Mouse (Mus musculus): ENCODE results near the gene Dhx37.
"Not testable (repeated sequence)": the region's sequence is repeated elsewhere in the genome, so short reads cannot be mapped to it uniquely, and the experiment has no call there.

The Dhx37 gene

GRCm38 (mm10) chr5:125388358-125389092 lies 45.4 kb downstream of the Dhx37 start:
- DNase-seq: no peak

DNA sequence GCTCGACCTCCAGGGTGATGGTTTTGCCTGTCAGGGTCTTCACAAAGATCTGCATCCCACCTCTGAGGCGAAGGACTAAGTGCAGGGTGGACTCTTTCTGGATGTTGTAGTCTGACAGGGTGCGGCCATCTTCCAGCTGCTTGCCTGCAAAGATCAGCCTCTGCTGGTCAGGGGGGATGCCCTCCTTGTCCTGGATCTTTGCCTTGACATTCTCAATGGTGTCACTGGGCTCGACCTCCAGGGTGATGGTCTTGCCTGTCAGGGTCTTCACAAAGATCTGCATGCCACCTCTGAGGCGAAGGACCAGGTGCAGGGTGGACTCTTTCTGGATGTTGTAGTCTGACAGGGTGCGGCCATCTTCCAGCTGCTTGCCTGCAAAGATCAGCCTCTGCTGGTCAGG lies 46.6 kb downstream of the Dhx37 start:
- not testable (repeated sequence) for DNase-seq

DNA sequence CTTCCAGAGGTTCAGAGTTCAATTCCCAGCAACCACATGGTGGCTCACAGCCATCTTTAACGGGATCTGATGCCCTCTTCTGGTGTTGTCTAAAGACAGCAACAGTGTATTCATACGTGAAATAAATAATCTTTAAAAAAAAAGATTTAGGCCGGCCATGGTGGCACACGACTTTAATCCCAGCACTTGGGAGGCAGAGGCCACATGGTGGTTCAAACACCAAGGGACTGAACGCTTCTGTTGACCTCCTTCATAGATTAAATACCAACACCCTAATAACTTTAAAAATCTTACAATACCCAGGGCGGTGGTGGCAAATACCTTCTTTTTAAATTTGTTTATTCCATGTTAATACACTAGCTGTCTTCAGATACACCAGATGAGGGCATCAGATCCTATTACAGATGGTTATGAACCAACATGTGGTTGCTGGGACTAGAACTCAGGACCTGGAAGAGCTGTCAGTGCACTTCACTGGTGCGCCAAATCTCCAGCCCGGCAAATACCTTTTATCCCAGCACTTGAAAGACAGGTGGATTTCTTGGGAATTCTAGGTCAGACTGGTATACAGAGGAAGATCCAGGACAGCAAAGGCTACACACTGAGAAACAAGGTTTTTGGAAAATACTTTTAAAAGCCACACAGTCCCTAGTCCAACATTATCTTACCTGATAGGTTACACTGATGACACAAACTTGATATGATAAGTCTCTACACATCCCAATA lies 48.5 kb downstream of the Dhx37 start:
- DNase-seq: no peak

DNA sequence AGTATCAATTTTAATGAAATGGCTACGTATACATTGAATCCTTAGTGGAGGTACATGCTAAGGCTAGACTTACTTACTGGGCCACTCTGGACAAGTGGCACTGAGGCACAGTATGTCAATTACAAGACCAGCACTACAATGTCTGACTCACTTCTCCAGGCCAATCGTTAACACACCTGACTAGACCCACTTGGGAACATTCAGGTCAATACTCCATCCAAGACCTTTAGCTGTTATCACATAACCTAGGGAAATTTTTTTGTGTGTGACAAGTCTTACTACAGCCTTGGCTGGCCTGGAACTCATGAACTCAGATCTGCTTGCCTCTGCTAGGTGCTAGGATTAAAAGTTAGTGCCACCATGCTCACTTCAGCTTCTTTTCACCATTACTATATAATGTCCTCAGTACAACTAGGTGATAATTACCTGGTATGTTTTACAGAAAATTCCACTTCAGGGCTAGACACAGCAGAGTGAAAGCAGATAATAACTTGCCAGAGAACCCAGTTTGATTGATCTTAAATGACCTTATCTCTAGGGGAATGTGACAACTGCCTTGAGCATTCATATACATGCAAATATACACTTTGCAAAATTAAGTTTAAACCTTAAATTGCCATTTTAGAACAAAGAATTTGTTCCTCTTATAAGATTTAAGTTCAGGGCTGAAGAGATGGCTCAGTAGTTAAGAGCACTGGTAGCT lies 49.3 kb downstream of the Dhx37 start:
- DNase-seq: no peak

GRCm38 (mm10) chr5:125383637-125384420 lies 50.1 kb downstream of the Dhx37 start:
- DNase-seq: no peak

- peak; percentile 43 for DNase-seq
Measured at GRCm38 (mm10) chr5:125382673-125383558, 51.0 kb downstream of the Dhx37 start.

- no peak for DNase-seq
Measured at GRCm38 (mm10) chr5:125381954-125382672, 51.8 kb downstream of the Dhx37 start.

DNA sequence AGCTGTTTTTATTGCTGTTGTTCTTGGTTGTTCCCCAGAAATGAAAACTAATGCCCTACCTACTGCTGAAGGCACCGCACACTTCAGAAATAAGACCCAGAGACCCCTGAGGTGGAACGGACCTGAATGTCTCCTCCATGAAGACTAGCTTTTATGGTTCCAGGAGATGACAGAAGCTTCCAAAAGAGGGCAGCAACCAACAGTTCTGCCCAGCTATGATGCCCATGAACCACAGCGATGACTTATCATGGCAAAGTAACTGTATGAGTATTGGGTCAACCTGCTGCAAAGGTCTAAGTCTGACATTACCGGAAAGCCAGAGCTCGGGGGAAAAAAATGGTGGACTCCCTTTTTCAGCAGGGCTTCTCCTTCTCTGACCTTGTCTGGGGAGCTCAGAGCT lies 55.0 kb downstream of the Dhx37 start:
- DNase-seq: no peak

DNA sequence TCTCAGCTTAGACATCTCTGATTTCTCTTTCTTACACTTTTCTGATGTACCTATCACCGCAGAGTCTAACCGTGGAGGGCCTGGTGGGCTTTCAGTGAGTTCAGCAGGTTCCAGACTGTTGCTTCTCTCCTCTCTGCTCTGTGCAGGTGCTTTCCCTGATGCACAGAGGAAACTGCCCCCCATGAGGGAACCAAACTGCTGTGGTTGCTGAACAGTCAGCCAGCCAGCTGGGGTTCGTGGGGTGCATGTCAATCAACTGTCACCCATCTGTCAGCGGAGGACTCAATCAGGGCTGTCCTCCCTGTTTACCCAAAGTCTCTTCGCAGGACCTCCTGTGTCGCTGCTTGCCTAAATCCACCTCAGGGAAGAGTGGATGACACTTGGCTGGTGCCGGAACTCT lies 56.7 kb downstream of the Dhx37 start:
- no peak for DNase-seq

DNA sequence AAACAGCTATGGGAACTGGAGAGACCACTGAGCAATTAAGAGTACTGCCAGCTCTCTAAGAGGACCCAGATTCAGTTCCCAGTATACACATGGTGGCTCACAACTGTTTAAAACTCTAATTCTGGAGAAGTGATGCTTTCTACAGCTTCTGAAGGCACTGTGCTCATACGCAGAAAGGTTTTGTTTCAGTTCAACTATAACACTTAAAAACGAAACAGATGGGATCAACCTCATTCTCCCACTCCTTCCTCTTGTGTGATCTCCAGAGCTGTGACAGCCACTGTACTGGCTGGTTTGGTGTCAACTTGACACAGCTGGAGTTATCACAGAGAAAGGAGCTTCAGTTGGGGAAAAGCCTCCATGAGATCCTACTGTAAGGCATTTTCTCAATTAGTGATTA lies 58.0 kb downstream of the Dhx37 start:
- DNase-seq: no peak

DNA sequence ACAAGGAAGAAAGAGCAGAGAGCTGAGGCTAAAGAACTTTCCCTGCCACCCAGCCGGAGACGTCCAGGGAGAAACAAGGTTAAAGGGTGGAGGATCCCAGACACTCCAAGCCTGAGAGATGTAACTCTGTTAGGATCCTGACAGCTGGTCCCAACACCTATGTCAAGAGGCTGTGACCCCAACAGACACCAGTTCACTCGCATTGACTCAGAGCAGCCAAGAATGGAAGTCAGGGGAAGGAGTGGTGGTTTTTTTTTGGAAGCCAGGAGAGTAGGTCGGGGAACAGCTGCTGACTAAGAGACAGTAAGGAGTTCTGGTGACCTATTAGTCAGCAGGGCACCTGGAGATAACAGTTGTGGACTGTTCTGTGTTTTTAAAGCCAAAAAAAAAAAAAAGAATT lies 61.9 kb downstream of the Dhx37 start:
- DNase-seq: no peak

DNA sequence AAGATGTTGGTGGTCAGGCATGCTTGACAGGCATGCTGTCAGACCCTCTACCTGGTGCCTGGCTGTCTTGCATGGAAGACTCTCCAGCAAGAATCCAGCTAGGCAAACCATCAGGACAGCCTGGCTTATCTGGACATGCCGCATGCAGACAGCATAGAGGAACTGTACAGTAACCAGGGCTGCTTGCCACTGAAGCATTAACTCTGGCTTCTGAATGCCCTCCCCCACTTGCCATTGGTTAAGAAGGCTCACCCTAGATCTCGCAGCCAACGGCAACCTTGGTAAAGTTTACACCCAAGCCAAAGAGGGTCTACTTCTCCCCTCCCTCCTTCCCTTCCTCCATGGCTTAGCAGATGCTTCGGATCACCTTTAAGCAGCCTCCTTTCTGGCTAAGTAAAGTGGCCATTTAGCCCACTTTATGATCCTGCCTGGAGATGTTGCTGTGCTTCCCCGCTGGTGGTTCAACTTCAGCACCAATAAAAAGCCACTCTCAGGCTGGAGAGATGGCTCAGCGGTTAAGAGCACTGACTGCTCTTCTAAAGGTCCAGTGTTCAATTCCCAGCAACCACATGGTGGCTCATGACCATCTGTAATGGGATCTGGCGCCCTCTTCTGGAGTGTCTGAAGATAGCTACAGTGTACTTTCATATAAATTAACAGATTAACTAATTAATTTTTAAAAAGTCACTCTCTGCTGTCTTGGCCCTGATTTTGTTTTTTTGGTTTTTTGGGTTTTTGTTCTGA lies 62.8 kb downstream of the Dhx37 start:
- DNase-seq: no peak

- peak; percentile 50 for DNase-seq
Measured at GRCm38 (mm10) chr5:125368568-125368967, 65.4 kb downstream of the Dhx37 start.

GRCm38 (mm10) chr5:125368156-125368555 lies 65.8 kb downstream of the Dhx37 start:
- no peak for DNase-seq

DNA sequence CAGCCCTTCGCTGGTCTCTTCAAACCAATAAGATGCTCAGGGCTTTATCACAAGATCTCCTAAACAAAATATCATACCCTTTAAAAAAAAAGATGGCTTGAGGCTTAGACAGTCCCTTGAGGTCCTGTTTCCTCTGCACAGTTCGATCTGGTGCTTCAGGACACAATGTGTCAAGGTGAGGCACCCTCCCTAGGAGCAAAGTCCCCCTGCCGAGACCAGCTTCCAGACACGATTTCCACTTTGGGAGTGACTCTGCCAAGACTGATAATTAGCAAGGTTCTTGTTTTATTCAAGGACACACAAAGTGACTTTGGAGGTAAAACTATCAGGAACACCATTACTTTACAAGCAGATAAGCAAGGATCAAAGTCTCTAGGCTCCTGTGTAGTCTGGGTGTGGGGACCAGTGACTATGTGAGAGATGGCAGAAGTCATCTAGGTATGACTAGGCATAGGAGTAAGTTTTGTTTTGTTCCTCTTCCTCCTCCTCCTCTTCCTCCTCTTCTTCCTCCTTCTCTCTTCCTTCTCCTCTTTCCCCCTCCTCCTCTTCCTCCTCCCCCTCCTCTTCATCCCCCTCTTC lies 69.0 kb downstream of the Dhx37 start:
- no peak for DNase-seq

DNA sequence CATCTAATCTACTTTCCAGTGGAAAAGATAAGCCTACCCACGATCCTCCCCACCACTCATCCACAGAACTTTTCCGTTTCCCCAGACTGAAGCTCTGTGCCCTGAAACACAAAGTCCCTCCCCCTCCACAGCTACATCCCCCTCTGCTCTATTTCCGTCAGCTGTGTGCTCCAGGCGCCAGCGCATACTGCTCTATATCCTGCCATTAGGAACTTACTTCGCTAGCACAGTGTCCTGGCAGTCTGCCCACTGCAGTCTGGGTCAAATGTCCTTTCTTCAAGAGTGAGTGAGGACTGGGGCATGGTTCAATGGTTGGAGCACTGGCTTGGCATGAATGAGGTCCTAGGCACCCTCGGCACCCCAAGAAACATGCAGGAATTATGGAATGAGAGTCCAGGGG lies 70.0 kb downstream of the Dhx37 start:
- no peak for DNase-seq

Data from right cerebral cortex, postnatal 25 days (tissue).